26 mouse cellular contexts compared by ENCODE assay signal in genomic region chr6:125420458-125421063, GRCm38 (mm10). TPM values are rescaled to one million over a fixed set of nuclear protein-coding genes. Genes with fewer than 3 reads are reported as not detected.
DNase-seq lines count a peak whose midpoint lies in the region; ATAC-seq lines count a peak whose summit lies in the region.
"Had no signal": no experiment of that assay in that cellular context is flagged by ENCODE, and none has a peak within 500 bp of the region (broad histone marks: within the 10 kb centered on the region; RNA-seq: fewer than 3 reads in every experiment).

No protein-coding gene starts in this region.

- H3K4me1 ChIP-seq in liver, embryonic 16.5 days (ENCODE audit: control insufficient read depth, low read depth, low read length), result peaks cover 3% of the 10 kb centered on the region
- H3K4me1 ChIP-seq in liver, embryonic 11.5 days (replicated peaks; ENCODE audit: control insufficient read depth, insufficient read depth, low read length), result peaks cover 7% of the 10 kb centered on the region

- H3K9me3 ChIP-seq in liver, embryonic 16.5 days (replicated peaks; ENCODE audit: control insufficient read depth, low read length), result no peaks in the 10 kb centered on the region
- H3K9me3 ChIP-seq in liver, embryonic 11.5 days (ENCODE audit: control insufficient read depth, low read length), result no peaks in the 10 kb centered on the region
- H3K9me3 ChIP-seq: embryonic facial prominence, embryonic 10.5 days; embryonic facial prominence, embryonic 13.5 days; forebrain, embryonic 12.5 days; forebrain, embryonic 15.5 days; hindbrain, embryonic 12.5 days; hindbrain, embryonic 15.5 days had no signal

- peak; percentile 88 for DNase-seq in heart, adult 11 months
- DNase-seq in heart, adult 9 months (ENCODE audit: low spot score in 2 of 2), result no peak
- DNase-seq in liver, embryonic 11.5 days (ENCODE audit: low spot score), result no peak
- DNase-seq in ZHBTc4 (ENCODE audit: low read depth, low spot score), result peak; percentile 57
- DNase-seq in spleen, adult 12 weeks (ENCODE audit: low spot score), result no peak
- DNase-seq: adrenal gland, adult 2 months; adrenal gland, postnatal 14 days; cerebellum, adult 11 months; cerebellum, adult 2 months; cerebellum, adult 9-11 months; cerebellum, postnatal 25 days; gastrocnemius, postnatal 25 days; heart, adult 2 months had no signal

- ATAC-seq in liver, embryonic 16.5 days (ENCODE audit: low read depth), result 0 out of 2 replicates have a peak, but pooled peaks have one; percentile 30
- no peak for ATAC-seq in liver, embryonic 11.5 days (replicated peaks; ENCODE audit: low FRiP score)
- ATAC-seq in monocyte, adult 5-6 weeks (replicated peaks; ENCODE audit: insufficient number of reproducible peaks, low FRiP score, low TSS enrichment, poor library complexity, severe bottlenecking), result no peak
- ATAC-seq: forebrain, embryonic 15.5 days had no signal

- WGBS in liver, embryonic 16.5 days (ENCODE audit: insufficient replicate concordance), result 68% methylated on average over 16 of the region's 16 CpGs
- WGBS in liver, embryonic 11.5 days, result 70% methylated on average over 16 of the region's 16 CpGs

- no peak overlapping the region for H3K4me2 ChIP-seq in liver, embryonic 16.5 days (ENCODE audit: low read depth, low read length)
- H3K4me2 ChIP-seq in liver, embryonic 11.5 days, result no peak overlapping the region
- H3K4me2 ChIP-seq: embryonic facial prominence, embryonic 13.5 days; forebrain, embryonic 12.5 days; forebrain, embryonic 15.5 days; heart, embryonic 11.5 days; hindbrain, embryonic 12.5 days; hindbrain, embryonic 15.5 days had no signal

- H3K4me3 ChIP-seq in liver, embryonic 16.5 days (ENCODE audit: low read depth, low read length), result no peak overlapping the region
- no peak overlapping the region for H3K4me3 ChIP-seq in liver, embryonic 11.5 days (ENCODE audit: low read depth, low read length)
- H3K4me3 ChIP-seq: embryonic facial prominence, embryonic 10.5 days; embryonic facial prominence, embryonic 13.5 days; erythroblast, embryonic 14.5 days; forebrain, embryonic 12.5 days; forebrain, embryonic 15.5 days; heart, adult 2 months; hindbrain, embryonic 12.5 days; hindbrain, embryonic 15.5 days had no signal

- H3K27ac ChIP-seq in liver, embryonic 16.5 days (ENCODE audit: low read length), result no peak overlapping the region
- H3K27ac ChIP-seq in liver, embryonic 11.5 days (ENCODE audit: low read depth, low read length), result no peak overlapping the region
- H3K27ac ChIP-seq: embryonic facial prominence, embryonic 10.5 days; embryonic facial prominence, embryonic 13.5 days; forebrain, embryonic 12.5 days; forebrain, embryonic 15.5 days; heart, adult 2 months; hindbrain, embryonic 12.5 days; hindbrain, embryonic 15.5 days had no signal

- peaks cover 2% of the 10 kb centered on the region; the same call in 1 of the 2 replicates for H3K27me3 ChIP-seq in liver, embryonic 16.5 days (ENCODE audit: control insufficient read depth, insufficient read depth, low read depth, low read length)
- no peaks in the 10 kb centered on the region for H3K27me3 ChIP-seq in liver, embryonic 11.5 days (replicated peaks; ENCODE audit: control insufficient read depth, insufficient read depth, low read length)
- H3K27me3 ChIP-seq: forebrain, embryonic 15.5 days had no signal

- H3K36me3 ChIP-seq in liver, embryonic 16.5 days (ENCODE audit: control insufficient read depth, insufficient read depth), result no peaks in the 10 kb centered on the region
- H3K36me3 ChIP-seq in liver, embryonic 11.5 days (ENCODE audit: control insufficient read depth, insufficient read depth, low read length), result no peaks in the 10 kb centered on the region
- H3K36me3 ChIP-seq: embryonic facial prominence, embryonic 10.5 days; embryonic facial prominence, embryonic 13.5 days; forebrain, embryonic 12.5 days; forebrain, embryonic 15.5 days; hindbrain, embryonic 12.5 days; hindbrain, embryonic 15.5 days had no signal

- no peak overlapping the region for H3K9ac ChIP-seq in liver, embryonic 16.5 days (ENCODE audit: low read depth, low read length)
- no peak overlapping the region for H3K9ac ChIP-seq in liver, embryonic 11.5 days (ENCODE audit: low read depth, low read length)
- H3K9ac ChIP-seq: embryonic facial prominence, embryonic 13.5 days; forebrain, embryonic 12.5 days; forebrain, embryonic 15.5 days; hindbrain, embryonic 12.5 days; hindbrain, embryonic 15.5 days had no signal

RNA-seq across cellular contexts. Expression of gene Plekhg6, which starts 40.0 kb away (rescaled TPM):
- 0.65 and 0.86 TPM in 2 replicates for polyA plus RNA-seq in liver, embryonic 16.5 days (2015; fragmentation: Nextera tagmentation; extraction: Ambion mirVana)
- 0.30 and 0.35 TPM in 2 replicates for polyA plus RNA-seq in liver, embryonic 11.5 days (2014; fragmentation: Nextera tagmentation; extraction: Ambion mirVana)
- not detected in 3 replicates for total RNA-seq in monocyte, adult 5-6 weeks (2017)
- total RNA-seq: common myeloid progenitor, adult 5-6 weeks; gastrocnemius, adult 8-10 months; gastrocnemius, postnatal 25 days; heart, postnatal 25 days had no signal
- polyA plus RNA-seq: erythroblast, embryonic 14.5 days; heart, embryonic 11.5 days had no signal

Comparison
In these comparisons a context has a peak if more than half of its experiments do, and no peak if none do; other contexts are left out.
1. DNase-seq: peak in heart, adult 11 months (single experiment) and ZHBTc4 (single experiment); none in heart, adult 9 months (0 of 2), liver, embryonic 11.5 days (single experiment) and spleen, adult 12 weeks (single experiment).